Mouse (Mus musculus) midbrain, embryonic 16.5 days (tissue): ENCODE results near the gene Rfng. TPM values are rescaled to one million over a fixed set of nuclear protein-coding genes. Genes with fewer than 3 reads are reported as not detected.
A peak's percentile ranks its signal among the peaks of the same experiment; 100 is the strongest.

Experiments
- ATAC-seq: fragments of 200-750 bp; cut with Nextera tagmentation; 2 replicates; pipeline ENCODE4 v1.8.0; 2017; ENCODE audit warnings: moderate TSS enrichment
- H3K27ac ChIP-seq: fragments of 300-500 bp; sonication (generic); 2 replicates; pipeline ENCODE4 v1.5.1; 2014; ENCODE audit warnings: mild to moderate bottlenecking, low read length, mixed read lengths
- H3K27me3 ChIP-seq: fragments of 300-500 bp; sonication (generic); 2 replicates; pipeline ENCODE4 v1.6.1; 2014; ENCODE audit warnings: low read depth, low read length, mixed read lengths; ENCODE audit not compliant: control insufficient read depth, insufficient read depth
- H3K36me3 ChIP-seq: fragments of 300-500 bp; sonication (generic); 2 replicates; pipeline ENCODE4 v1.6.1; 2014; ENCODE audit warnings: mild to moderate bottlenecking, low read length, moderate library complexity, mixed read lengths; ENCODE audit not compliant: control insufficient read depth, insufficient read depth
- H3K4me1 ChIP-seq: fragments of 300-500 bp; sonication (generic); 2 replicates; pipeline ENCODE4 v1.6.1; 2014; ENCODE audit warnings: mild to moderate bottlenecking, low read length, mixed read lengths; ENCODE audit not compliant: control insufficient read depth, insufficient read depth
- H3K4me2 ChIP-seq: fragments of 300-500 bp; sonication (generic); 2 replicates; pipeline ENCODE4 v1.6.1; 2014; ENCODE audit warnings: mild to moderate bottlenecking, low read length, mixed read lengths
- H3K4me3 ChIP-seq: fragments of 300-500 bp; sonication (generic); 2 replicates; pipeline ENCODE4 v1.5.1; 2014; ENCODE audit warnings: low read depth, mild to moderate bottlenecking, low read length, moderate library complexity, mixed read lengths
- H3K9ac ChIP-seq: fragments of 300-500 bp; sonication (generic); 2 replicates; pipeline ENCODE4 v1.6.1; 2014; ENCODE audit warnings: low read depth, low read length, mixed read lengths
- H3K9me3 ChIP-seq: fragments of 300-500 bp; sonication (generic); replicated peaks from 2 replicates; pipeline ENCODE4 v1.6.1; 2014; ENCODE audit warnings: mild to moderate bottlenecking, low read length, mixed read lengths; ENCODE audit not compliant: control insufficient read depth, poor library complexity, severe bottlenecking
- WGBS: fragments of 180-500 bp; shearing (Covaris S2); extraction: QIAGEN DNeasy Blood & Tissue Kit; methylation state at CpG from one replicate; pipeline ENCODE4 v1.1.7; 2014; 5-methylcytosine and 5-hydroxymethylcytosine counted together
- polyA plus RNA-seq: library from polyadenylated mRNA; unstranded; fragments of >200 nt; fragmentation: Nextera tagmentation; extraction: Ambion mirVana; gene quantifications from 2 replicates; pipeline ENCODE4 v1.2.1, GENCODE M21; 2015

The Rfng gene
- polyA plus RNA-seq, 1 experiment from 2014 or later: 145 TPM

GRCm38 (mm10) chr11:120825289-120825863, 41.4 kb upstream of the Rfng start:
- Histone ChIP-seq H3K4me3 (peak overlapping the region; percentile 91), H3K27me3 (no peaks in the 10 kb centered on the region), H3K4me2 (peak overlapping the region; percentile 100), H3K27ac (peak overlapping the region; percentile 100), H3K9ac (peak overlapping the region; percentile 98), H3K9me3 (no peaks in the 10 kb centered on the region), H3K4me1 (peaks cover 34% of the 10 kb centered on the region), H3K36me3 (peaks cover 4% of the 10 kb centered on the region; the same call in 1 of the 2 replicates)
- ATAC-seq: no peak
- WGBS: 42% methylated on average over 4 of the region's 4 CpGs

- H3K27me3 ChIP-seq: no peaks in the 10 kb centered on the region
- peak overlapping the region; percentile 100 for H3K4me2 ChIP-seq
- H3K4me3 ChIP-seq: peak overlapping the region; percentile 91
- no peaks in the 10 kb centered on the region for H3K9me3 ChIP-seq
- H3K36me3 ChIP-seq: peaks cover 9% of the 10 kb centered on the region
- WGBS: under 1% methylated on average over 21 of the region's 21 CpGs
- peak overlapping the region; percentile 98 for H3K9ac ChIP-seq
- peaks cover 34% of the 10 kb centered on the region for H3K4me1 ChIP-seq
- peak overlapping the region; percentile 100 for H3K27ac ChIP-seq
- ATAC-seq: peak; percentile 6; the same call in 1 of the 2 replicates
Observed at GRCm38 (mm10) chr11:120824787-120825288, 40.8 kb upstream of the Rfng start.

DNA sequence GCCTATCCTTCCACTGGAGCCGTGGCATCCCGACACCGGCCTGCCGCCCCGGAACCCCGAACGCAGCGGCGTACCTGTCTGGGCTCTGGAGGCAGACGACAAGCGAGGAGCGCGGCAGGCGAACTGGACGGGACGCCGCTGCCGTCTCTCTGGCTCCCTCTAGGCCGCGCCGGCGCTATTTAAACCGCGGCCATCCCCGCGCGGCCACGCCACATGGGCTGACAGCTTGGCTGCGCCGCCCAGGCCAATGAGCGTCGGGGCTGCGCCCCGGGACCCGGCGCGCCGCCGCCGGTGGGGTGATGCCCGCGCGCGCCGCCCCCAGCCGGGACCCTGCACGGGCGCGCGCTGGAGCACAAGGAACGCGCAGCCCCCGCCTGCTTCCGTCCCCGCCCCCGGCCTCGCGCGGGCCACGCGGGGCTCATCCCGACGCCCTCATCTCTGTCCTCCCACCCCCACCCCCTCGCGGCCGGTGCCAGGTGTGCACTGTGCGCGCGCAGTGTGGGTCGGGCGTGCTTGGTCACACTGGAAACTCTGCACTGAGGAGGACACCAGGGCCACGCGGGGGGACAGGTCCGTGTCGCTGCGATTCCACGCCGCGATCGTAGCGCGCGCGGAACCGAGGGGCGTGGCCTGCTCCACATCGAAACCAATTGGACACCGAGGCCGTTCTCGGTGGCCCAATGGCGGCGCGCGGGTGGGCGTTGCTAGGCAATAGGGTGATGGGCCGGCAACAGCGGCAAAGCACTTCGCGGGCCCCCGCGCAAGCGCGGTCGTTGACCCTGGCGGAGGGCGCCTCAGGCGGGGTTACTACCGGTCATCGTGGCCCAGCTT, 40.2 kb upstream of the Rfng start, which contains the start of gene Fasn:
TSS of gene Fasn (minus strand) at position 592 of the 831 bp plus-strand sequence.
- peak; percentile 92 for ATAC-seq
- Histone ChIP-seq H3K36me3 (peaks cover 16% of the 10 kb centered on the region), H3K9me3 (no peaks in the 10 kb centered on the region), H3K27me3 (no peaks in the 10 kb centered on the region), H3K4me1 (peaks cover 34% of the 10 kb centered on the region), H3K27ac (peak within 1 kb of the TSS; percentile 100), H3K4me2 (peak within 1 kb of the TSS; percentile 100), H3K9ac (peak within 1 kb of the TSS; percentile 98), H3K4me3 (peak within 1 kb of the TSS; percentile 91)
- under 1% methylated on average over 104 of the region's 109 CpGs for WGBS

DNA sequence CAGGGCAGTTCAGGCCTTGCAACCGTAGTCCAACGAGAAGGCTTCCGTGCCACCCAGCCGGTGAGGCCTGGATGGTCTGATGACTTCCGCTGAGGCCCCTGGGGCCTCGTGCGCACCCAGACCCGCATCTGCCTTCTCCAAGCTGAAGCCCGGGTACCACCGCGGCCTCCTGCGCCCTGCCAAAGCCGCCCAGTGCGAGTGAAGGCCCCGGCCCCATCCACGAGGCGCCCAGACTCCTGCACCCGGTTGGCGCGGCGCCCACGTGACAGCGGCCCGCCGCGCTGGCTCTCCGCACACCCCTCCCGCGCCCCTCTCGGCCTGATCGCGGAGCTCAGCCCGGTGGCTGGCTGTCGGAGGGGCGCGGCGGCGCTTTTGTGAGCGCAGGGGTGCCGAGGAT, 39.5 kb upstream of the Rfng start:
- Histone ChIP-seq H3K4me1 (peaks cover 34% of the 10 kb centered on the region), H3K4me3 (peak overlapping the region; percentile 91), H3K27ac (peak overlapping the region; percentile 100), H3K9me3 (no peaks in the 10 kb centered on the region), H3K9ac (peak overlapping the region; percentile 98), H3K36me3 (peaks cover 21% of the 10 kb centered on the region), H3K27me3 (no peaks in the 10 kb centered on the region), H3K4me2 (peak overlapping the region; percentile 100)
- ATAC-seq: peak; percentile 44
- under 1% methylated on average over 40 of the region's 40 CpGs for WGBS

- WGBS: 1% methylated on average over 14 of the region's 14 CpGs
- Histone ChIP-seq H3K4me3 (peak overlapping the region; percentile 91), H3K27ac (peak overlapping the region; percentile 100), H3K27me3 (no peaks in the 10 kb centered on the region), H3K36me3 (peaks cover 26% of the 10 kb centered on the region), H3K9me3 (no peaks in the 10 kb centered on the region), H3K4me2 (peak overlapping the region; percentile 100), H3K4me1 (peaks cover 34% of the 10 kb centered on the region), H3K9ac (peak overlapping the region; percentile 98)
- no peak for ATAC-seq
Observed at GRCm38 (mm10) chr11:120822831-120823550, 39.0 kb upstream of the Rfng start.

DNA sequence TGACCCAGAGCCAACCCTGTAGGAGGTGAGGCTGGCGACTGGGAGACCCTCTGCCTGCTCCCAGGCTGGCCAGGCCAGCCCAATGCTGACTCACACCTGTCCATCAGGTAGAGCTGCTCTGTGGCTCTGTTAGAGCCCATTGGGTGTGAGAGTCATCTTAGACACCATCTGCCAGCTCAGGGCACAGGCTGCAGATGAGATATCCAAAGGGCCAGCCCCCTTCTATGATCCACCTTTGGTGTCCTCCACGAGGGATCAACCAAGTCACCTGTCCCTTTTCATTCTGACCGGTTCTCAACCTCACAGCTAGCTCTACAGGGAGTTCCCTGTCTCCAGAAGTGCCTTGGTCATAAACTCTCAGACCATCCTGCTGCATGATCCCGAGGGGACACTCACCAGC, 38.3 kb upstream of the Rfng start:
- Histone ChIP-seq H3K27me3 (no peaks in the 10 kb centered on the region), H3K9ac (peak overlapping the region; percentile 98), H3K27ac (no peak overlapping the region), H3K4me3 (peak overlapping the region; percentile 91), H3K9me3 (no peaks in the 10 kb centered on the region), H3K36me3 (peaks cover 32% of the 10 kb centered on the region), H3K4me1 (peaks cover 34% of the 10 kb centered on the region), H3K4me2 (peak overlapping the region; percentile 100)
- 59% methylated on average over 4 of the region's 4 CpGs for WGBS
- no peak for ATAC-seq

DNA sequence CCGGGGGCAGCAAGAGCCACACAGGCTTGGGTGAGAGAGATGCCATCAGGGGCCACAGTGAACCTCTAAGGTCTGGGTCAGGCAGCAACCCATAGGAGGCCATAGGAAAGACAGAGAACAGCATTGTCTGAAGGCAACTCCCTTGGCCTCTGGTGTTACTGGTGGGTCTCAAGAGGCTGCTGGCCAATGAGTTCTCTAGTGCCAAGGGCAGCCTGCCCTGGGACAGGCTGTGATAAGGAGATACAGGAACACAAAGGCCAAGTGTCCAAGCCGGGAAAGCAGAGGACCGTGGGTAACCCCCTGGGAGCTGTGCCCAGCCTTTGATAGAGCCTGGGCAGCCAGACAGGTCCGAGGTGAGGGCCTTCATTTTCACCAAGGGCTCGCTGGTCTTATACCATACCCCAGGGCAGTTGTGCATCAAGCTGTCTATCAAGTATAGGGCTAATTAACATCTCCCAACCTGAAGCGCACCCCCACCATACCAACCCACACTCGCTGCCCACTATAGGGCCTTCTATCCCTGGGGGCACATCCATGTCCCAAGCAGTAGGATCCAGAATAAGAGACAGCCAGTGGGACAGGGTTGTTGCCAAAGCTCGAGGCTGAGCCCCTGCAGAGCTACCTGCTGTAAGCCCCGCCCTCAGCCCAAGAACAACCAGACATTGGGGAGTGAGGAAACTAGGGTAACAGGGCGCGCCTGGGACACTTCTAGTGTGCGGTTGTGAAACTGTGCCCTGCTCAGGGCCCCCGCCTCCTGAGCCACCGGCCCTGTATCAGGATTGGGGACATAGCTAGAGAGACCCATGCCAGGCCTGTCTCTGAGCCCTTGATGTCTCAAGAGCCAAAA, 37.3 kb upstream of the Rfng start:
- ATAC-seq: no peak
- H3K36me3 ChIP-seq: peaks cover 43% of the 10 kb centered on the region

DNA sequence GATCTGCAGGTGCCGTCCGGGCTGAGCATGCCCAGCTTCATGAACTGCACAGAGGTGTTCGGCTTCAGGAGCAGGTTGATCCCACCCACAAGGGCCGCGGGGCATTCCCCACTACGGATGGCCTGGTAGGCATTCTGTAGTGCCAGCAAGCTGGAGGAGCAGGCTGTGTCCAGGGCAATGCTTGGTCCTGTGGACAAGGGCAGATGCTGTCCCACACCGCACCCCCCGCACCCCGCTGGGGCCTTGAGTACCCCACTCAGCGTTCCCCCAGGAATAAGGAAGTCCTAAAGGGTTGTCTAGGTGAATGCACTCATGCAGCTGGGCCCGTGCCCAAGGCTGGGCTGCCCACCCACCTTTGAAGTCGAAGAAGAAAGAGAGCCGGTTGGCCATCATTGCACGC, 36.5 kb upstream of the Rfng start:
- ATAC-seq: no peak
- no peak overlapping the region for H3K27ac ChIP-seq
- no peaks in the 10 kb centered on the region for H3K27me3 ChIP-seq
- 91% methylated on average over 14 of the region's 14 CpGs for whole genome bisulfite sequencing
- H3K9me3 ChIP-seq: no peaks in the 10 kb centered on the region
- peaks cover 30% of the 10 kb centered on the region for H3K4me1 ChIP-seq
- H3K4me2 ChIP-seq: peak overlapping the region; percentile 100; the same call in 1 of the 2 replicates
- H3K9ac ChIP-seq: no peak overlapping the region
- peaks cover 49% of the 10 kb centered on the region for H3K36me3 ChIP-seq
- no peak overlapping the region for H3K4me3 ChIP-seq

More for the DNA sequence above, 37.3 kb upstream of the Rfng start:
- Histone ChIP-seq H3K4me3 (peak overlapping the region; percentile 18; the same call in 1 of the 2 replicates), H3K9ac (peak overlapping the region; percentile 98), H3K9me3 (no peaks in the 10 kb centered on the region), H3K27me3 (no peaks in the 10 kb centered on the region), H3K4me2 (peak overlapping the region; percentile 100), H3K4me1 (peaks cover 34% of the 10 kb centered on the region), H3K27ac (no peak overlapping the region)
- 79% methylated on average over 14 of the region's 14 CpGs for WGBS
